Mouse (Mus musculus): Measurements from ENCODE around the gene Smg1. TPM values are rescaled to one million over a fixed set of nuclear protein-coding genes. Genes with fewer than 3 reads are reported as not detected.
A peak's percentile ranks its signal among the peaks of the same experiment; 100 is the strongest.

The Smg1 gene
- polyA plus RNA-seq, 1 experiment = 118 TPM

GRCm38 (mm10) chr7:118102678-118103461, 140.6 kb downstream of the Smg1 start:
- H3K4me1 ChIP-seq (ENCODE audit: control insufficient read depth, insufficient read depth, low read length) = no peaks in the 10 kb centered on the region
- peak in 1 of 2 experiments; percentile 11 for DNase-seq
- 32% methylated on average over 4 of the region's 4 CpGs for WGBS
- no peak overlapping the region for H3K27ac ChIP-seq (ENCODE audit: insufficient read depth, low read length)
- no peaks in the 10 kb centered on the region for H3K27me3 ChIP-seq (ENCODE audit: control insufficient read depth, insufficient read depth, low read length)
- no peak overlapping the region for H3K4me3 ChIP-seq (replicated peaks; ENCODE audit: insufficient read depth, low read depth, low read length)
- no peak for TF ChIP-seq CTCF (IDR thresholded peaks at IDR 0.05; ENCODE audit: borderline replicate concordance, insufficient read depth, low read depth, low read length)

DNA sequence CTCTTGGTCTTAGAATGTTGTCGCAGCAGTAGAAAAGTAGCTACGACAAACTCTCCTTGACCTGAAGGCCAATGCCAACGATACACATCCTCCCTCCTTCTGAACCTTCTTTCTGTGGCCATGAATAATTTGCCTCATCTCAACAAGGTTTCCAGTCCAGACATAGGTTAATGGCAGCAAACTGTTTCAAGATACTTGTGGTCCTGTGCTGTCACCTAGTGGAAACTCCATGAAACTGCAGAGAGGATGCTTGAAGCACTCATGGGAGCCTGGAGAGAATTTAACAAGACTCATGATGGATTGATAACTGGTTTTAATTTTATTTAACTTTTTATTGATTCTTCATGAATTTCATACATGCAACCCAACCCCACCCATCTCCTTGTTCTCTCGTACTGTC, 141.2 kb downstream of the Smg1 start:
- no peaks in the 10 kb centered on the region for H3K4me1 ChIP-seq (ENCODE audit: control insufficient read depth, insufficient read depth, low read length)
- no peak overlapping the region for H3K4me3 ChIP-seq (replicated peaks; ENCODE audit: insufficient read depth, low read depth, low read length)
- WGBS = 43% methylated on average over 4 of the region's 4 CpGs
- no peak overlapping the region for H3K27ac ChIP-seq (ENCODE audit: insufficient read depth, low read length)
- DNase-seq = peak; percentile 27 to 43
- TF ChIP-seq POLR2A (IDR thresholded peaks at IDR 0.05; ENCODE audit: borderline replicate concordance, insufficient read depth, low read length) = no peak
- peak; percentile 73 for TF ChIP-seq CTCF (IDR thresholded peaks at IDR 0.05; ENCODE audit: borderline replicate concordance, insufficient read depth, low read depth, low read length)
- H3K27me3 ChIP-seq (ENCODE audit: control insufficient read depth, insufficient read depth, low read length) = no peaks in the 10 kb centered on the region

DNA sequence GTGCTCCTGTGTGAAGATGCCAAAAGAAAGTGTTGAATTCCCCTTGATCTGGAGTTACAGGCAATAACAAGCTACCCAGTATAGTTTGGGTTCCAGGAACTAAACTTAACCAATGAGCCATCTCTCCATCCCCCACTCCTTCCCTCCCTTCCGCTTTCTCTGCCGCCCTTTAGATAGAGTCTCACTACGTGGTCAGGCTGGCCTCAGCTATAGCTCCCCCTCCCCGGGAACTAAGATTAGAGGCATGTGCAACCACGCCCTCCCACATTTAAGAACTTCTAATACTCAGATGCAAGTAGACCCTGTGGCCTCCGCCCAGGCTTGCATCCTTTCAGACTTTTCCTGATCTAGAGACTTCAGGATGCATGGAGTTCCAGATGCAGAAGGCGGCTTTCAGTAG, 145.9 kb downstream of the Smg1 start:
- DNase-seq = no peak
- H3K4me3 ChIP-seq (replicated peaks; ENCODE audit: insufficient read depth, low read depth, low read length) = no peak overlapping the region
- H3K4me1 ChIP-seq (ENCODE audit: control insufficient read depth, insufficient read depth, low read length) = no peaks in the 10 kb centered on the region
- TF ChIP-seq POLR2A (IDR thresholded peaks at IDR 0.05; ENCODE audit: borderline replicate concordance, insufficient read depth, low read length) = no peak
- TF ChIP-seq CTCF (IDR thresholded peaks at IDR 0.05; ENCODE audit: borderline replicate concordance, insufficient read depth, low read depth, low read length) = no peak
- no peak overlapping the region for H3K27ac ChIP-seq (ENCODE audit: insufficient read depth, low read length)
- H3K27me3 ChIP-seq (ENCODE audit: control insufficient read depth, insufficient read depth, low read length) = no peaks in the 10 kb centered on the region
- WGBS = 80% methylated on average over 7 of the region's 7 CpGs

Other genes starting within 250 kb of the Smg1 start
- gene Rps15a, start 127.5 kb downstream of the Smg1 start, polyA plus RNA-seq (2012; rRNA removed) = 1,088 and 1,186 TPM in 2 replicates
- gene Arl6ip1, start 114.0 kb downstream of the Smg1 start, polyA plus RNA-seq (2012; rRNA removed) = 280 and 281 TPM in 2 replicates
- 9.7 and 10.3 TPM in 2 replicates for gene Syt17, start 204.6 kb upstream of the Smg1 start, polyA plus RNA-seq (2012; rRNA removed)
- gene Itpripl2, start 248.3 kb upstream of the Smg1 start, polyA plus RNA-seq (2012; rRNA removed) = 1.9 TPM in 2 replicates

All from cerebellum, adult 2 months (tissue).